Mouse (Mus musculus) large intestine, adult 2 months (tissue): ENCODE measurements at regions not wholly inside any gene's neighbourhood (a gene's known extent, or its start where the extent isn't known, plus 50 kb on each side); places are given as distances from the start of the nearest gene placed in this dataset.

Source experiments
- DNase-seq: peaks from one replicate; pipeline ENCODE4 v3.0.0-alpha.2; 2012; ENCODE audit warnings: low read depth, low spot score
- WGBS: fragments of 180-500 bp; shearing (Covaris S2); methylation state at CpG from one replicate; pipeline ENCODE4 v1.1.7; 2018; 5-methylcytosine and 5-hydroxymethylcytosine counted together

DNA sequence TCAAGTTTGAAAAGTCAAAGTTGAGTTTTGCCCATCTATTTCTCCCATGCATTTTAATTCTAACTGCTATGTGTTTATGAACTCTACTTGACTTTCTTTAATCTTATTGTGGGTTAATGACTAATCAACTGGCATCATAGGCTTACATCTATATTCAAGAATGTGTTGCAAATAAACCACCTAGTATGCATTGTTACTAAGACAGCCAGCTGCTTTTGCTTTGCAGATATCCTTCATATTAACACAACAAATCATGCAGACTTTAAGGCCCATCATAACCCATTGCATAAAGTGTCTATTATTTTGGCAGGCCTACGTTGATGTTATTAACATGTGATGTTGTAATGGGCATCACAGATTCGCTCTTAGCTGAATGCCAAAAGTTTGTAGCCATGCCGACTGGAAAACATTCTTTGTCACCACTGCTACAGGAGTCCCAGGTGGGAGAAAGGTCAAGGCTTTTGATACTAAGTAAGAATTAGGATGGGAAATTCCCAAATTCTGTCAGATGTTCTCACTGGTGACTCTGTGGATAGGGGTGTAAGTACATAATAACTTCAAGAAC is 394.3 kb upstream of the Jag1 start:
- DNase-seq, result no peak

DNA sequence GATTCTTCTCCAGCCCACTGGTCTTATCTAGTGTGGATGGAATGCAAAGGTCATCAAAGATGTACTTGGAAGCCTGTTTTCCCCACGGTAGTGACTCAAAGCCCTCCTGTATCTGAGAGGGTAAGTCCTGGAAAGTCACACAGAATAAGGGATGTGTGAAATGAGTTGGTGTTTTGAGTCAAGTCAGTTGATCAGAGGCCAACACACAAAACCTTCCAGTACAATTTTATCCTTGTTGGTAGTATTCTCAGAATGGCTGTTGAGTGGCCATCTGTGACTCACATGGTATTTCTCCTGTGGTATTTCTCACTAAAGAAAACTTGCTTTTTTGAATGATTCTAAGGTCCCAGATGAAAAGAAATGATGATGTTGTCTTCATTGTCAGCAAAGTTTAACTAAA is 384.8 kb upstream of the Jag1 start:
- no peak for DNase-seq
- 49% methylated on average over 1 of the region's 1 CpGs for WGBS

More for the DNA sequence above, 394.3 kb upstream of the Jag1 start:
- 72% methylated on average over 3 of the region's 3 CpGs for WGBS

DNA sequence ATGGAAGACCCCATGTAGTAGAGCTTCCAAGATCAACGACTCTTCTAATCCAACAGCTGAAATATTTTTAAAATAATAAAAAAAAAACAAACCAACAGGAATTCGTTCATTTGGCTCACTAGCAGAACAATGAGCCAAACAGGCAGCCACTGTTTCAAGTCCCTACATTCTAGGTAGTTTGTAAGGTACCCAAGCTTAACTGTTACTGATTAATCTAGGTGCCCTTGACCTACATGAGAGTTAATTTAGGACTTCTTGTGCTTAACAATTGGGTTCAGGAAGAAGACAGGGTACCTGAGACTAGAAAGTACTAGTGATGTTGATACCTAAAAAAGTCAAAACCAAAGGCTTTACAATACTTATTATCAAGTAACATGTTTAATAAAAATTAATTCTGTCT is 381.2 kb upstream of the Jag1 start:
- DNase-seq, result no peak
- WGBS, result 54% methylated on average over 2 of the region's 2 CpGs

DNA sequence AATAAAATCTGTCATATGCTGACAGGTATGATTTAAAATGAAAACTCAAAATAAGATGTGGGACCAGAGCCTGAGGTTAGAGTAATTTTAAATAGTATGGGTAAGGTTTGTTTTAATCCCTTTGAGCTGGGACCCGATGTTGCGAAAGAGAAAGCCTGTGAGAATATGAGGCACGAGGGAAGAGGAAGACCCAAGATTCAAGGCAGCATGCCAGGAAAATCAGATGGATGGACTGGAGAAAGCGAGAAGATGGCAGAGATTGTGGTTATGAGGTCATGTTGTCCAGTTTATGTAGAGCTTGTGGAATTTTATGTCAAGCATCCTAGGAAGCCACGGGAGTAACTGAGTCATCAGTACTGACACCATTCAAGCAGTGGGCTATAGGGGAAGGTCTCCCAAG is 377.2 kb upstream of the Jag1 start:
- WGBS, result 62% methylated on average over 5 of the region's 5 CpGs
- DNase-seq, result no peak

DNA sequence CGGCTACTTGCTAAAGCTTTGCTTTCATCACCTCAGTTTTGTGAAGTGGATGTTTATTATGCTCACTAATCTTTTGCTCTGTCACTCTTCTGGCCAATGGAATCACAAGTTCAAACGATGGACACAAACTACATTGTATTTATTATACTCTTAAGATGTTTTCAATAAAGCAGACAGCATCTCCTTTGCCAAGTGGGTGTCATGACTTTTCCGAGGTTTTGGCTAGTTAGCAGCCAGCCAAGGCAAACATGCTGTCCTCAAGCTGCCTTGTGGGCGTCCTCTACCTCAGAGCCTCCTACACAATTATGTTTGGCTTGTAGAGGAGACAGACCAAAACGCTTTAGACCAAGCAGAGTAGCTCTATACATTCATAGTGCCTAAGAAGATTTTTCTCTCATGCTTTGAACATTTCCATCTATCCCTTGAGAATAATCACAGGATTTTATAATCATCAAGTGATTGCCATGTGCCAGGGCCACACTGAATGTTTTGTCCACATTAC is 372.8 kb upstream of the Jag1 start:
- no peak for DNase-seq
- WGBS, result 36% methylated on average over 5 of the region's 5 CpGs

DNA sequence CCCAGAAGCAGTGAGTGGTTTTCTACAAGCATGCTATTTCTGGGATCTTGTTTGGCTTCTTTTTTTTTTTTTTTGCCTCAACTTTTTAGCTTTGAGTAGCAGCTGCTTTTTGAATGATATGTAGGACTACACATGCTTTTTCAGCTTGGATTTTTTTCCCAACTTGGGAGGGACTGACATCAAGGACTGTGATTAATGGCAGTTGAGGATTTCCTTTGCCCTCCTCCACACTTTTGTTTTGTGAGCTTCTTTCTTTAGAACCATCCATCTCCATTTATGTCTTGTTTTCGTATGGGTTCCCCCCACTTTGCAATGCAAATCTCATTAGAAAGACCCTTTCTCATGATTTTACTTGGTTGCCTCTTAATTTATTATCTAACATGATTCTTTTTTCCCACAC is 352.3 kb upstream of the Jag1 start:
- WGBS, result 65% methylated on average over 1 of the region's 1 CpGs
- no peak for DNase-seq

DNA sequence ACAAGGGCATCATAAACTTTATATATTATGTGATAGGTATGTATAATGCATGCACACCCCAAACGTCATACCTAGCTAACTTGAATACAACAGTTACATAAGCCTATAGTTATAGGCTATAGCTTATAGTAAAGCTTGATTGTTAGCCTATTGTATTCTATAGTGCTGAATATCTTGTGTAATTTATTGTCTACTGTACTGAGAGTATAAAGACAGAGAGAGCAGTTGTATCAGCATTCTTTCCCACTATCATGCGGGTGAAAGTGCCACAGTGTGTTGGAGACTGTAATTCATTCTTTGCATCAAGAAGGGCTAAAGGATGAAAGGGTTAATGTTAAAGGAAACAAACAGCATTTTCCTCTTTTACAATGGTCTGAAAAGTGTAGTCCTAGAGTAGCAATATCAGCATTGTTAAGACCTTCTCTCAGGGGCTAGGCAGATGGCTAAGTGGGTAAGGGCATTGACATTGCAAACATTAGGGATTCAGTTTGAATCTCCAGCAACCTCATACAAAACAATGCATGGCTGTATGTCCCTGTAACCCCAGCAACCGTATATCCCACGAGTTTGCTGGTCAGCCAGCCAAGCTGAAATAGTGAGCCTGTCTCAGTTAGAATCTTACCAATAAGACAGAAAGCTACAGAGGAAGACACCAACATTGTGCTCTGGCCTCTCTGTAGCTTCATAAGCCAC is 340.8 kb upstream of the Jag1 start:
- no peak for DNase-seq
- WGBS, result 66% methylated on average over 4 of the region's 4 CpGs

DNA sequence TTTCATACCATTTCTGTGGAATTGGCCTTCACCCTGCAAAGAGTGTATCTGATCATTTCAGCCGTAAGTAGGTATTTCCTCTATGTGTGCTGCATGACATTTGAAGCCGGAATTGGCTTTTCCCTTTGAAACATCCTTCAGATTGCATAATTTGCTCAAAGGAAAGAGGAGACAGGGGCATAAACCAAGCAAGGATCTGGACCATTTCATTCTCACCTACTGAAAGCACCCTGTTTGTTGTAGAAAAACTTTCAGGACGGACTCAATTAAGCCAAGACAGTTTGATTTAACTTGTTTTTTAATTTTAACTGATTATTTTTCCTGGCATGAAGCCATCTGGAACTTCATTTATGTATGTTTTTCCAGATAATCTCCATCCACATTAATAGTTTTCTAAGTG is 340.0 kb upstream of the Jag1 start:
- WGBS, result 71% methylated on average over 3 of the region's 3 CpGs
- no peak for DNase-seq

DNA sequence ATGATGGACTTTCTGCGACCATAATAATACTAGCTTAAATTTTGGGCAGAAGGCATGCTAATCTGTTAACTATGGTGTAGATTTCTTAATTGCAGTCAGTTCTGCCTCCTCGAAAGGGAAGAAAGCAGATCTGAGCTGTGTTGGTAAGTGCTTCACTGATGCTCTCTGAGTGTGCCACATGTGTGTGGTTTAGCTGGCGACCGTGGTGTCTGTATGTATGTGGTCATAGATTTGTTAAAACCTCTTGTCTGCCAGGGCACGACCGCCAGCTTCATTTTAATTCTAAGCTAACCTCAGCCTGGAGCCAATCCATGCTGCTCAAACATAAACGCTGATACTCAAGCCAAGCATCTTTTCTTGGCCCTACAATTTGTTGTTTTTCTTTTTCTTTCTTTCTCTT is 330.5 kb upstream of the Jag1 start:
- 74% methylated on average over 7 of the region's 7 CpGs for WGBS
- DNase-seq, result no peak

DNA sequence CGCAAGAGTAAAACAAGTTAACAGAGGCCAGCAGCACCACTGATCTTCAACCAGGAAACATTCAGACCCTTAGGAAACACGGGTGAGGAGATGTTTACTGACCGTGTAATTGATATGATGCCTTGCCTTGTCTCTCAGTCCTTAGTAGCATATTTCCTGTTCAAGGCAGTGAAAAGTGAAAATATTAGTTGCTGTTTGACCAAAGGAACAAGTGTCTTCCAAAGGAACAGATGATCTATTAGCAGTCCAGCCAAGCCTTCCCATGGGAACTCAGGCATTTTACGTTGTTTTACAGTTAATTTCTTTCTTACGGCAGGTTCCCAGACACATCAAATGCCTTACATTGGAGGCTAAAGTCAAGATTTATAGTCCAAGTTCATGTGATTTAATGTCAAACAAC is 321.3 kb upstream of the Jag1 start:
- WGBS, result 49% methylated on average over 5 of the region's 5 CpGs
- no peak for DNase-seq

DNA sequence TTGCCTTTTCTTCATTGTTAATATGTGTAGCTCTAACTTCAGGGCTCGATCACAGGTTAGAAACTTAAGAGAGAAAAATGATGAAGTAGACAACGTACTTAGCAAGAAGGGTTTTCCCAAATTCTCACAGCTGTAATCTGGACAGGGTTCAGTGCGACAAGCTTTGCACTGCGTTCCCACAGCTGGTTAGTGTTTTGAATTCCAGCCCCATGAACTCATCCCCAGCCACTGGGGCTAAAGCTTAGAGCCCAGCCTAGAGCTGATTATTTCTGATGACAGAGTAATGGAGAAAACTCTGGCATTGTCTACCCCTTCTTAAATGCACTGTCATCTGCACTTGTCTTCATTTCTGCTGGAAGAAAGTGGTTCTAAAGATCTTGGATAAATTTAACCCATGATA is 319.7 kb upstream of the Jag1 start:
- no peak for DNase-seq
- WGBS, result 70% methylated on average over 4 of the region's 4 CpGs

DNA sequence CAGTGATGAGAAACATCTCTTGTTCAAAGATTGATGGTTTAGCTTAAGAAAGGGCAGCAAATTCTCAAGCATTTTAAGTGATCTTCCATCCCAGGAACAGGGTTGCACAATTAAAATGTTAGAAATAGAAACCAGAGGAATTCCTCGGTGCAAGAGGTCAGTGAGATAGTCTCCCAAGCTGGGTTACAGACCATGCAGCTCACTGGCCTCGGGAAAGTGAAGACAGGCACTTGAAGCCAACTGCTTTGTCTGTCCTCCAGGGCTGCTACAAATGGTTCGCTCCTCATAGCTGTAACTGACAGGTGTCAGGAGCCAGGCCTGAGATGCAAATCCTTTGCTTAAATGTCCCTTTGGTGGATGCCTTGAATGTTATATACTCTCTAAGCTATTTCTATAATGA is 306.2 kb upstream of the Jag1 start:
- DNase-seq, result no peak
- 72% methylated on average over 3 of the region's 3 CpGs for WGBS

DNA sequence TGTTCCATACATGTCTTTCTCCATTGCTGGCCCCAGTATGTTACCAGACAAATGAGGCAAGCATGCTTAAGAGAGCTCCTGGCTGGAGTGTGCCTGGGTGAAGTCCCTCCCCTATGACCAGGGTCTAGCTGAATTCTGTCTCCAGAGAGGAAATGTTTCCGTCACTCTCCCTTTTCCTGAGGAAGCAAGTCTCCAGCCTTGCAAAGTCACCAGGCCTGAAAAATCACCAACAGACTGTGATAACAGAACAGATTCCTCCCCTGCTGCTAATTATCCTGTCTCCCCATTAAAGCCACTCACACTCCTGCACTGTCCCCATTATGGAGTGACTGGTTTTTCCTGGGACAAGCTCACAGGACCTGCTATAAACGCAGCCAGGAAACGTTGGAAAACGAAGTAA is 303.2 kb upstream of the Jag1 start:
- WGBS, result 28% methylated on average over 4 of the region's 4 CpGs
- DNase-seq, result no peak

DNA sequence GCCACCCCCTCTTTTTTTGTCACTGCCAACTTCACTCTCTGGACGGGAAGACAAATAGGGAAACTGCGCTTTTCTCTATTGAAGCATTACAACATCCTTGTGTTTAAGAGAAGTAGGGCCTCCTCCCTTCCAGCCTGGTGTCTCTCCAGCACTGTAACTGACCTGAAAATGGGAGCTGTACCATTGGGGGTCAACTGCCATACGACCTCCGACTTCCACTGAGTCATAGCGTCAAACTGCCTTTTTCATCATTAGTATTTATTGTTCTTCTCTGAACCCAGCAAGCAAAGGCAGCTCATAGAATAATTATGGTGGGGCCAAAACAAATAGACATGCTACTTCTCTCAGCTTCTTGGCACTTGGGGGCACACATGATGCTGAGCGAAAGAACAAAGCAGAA is 301.2 kb upstream of the Jag1 start:
- 90% methylated on average over 6 of the region's 6 CpGs for WGBS
- no peak for DNase-seq

DNA sequence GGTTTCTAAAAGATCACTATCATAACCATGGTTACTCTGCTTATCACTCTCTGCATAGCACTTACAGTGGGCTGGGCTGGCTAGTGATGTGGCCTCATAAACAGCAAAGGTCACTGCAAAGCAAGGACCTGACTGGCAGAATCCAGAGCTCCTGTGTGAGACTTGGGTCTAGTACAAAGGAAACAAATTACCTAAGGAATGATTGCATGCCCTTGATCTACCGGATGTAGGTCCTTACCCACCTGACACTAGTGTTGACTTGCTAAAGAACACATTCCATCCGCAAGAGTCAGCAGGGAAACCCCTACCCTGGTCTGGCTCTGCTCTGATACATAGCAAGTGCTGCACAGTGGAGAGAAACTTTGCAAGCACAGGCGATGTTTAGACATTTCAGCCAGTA is 297.0 kb upstream of the Jag1 start:
- no peak for DNase-seq
- WGBS, result 33% methylated on average over 3 of the region's 3 CpGs

DNA sequence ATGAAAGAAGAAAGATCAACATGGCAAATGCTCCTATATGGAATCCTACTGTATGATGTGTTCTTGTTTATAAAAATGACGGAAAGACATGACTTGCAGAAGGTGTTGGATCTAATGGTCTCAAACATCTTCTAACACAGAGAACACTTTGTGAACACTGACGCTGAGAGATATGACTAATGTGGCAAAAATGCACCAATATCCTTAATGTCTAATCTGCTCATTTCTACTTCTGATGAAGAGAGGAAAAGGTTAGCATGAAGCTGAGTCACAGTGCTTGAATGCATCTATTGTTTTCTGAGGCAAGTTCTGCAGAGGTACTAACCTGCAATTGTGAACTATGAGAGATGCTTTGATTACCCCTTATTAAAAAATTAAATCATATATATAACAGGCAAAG is 293.2 kb upstream of the Jag1 start:
- 71% methylated on average over 2 of the region's 2 CpGs for WGBS
- no peak for DNase-seq

DNA sequence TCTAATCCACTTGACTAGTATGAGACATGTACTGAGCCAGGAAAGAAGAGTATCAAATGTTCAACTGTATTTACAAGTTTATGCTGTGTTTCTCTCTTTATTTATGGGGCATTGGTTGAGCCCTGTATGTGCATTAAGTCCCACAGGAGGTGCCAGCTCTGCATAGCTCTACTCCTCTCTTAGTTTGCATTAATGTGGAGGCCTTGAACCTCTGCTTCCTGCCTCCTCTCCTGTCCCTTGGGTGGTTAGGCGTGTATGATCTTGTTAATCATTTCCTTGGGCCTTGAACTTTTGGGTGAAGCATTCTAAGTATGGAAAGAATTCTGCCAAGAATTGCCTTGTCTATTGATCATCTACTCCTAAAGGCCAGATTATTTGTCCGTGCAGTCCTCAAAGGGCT is 291.9 kb upstream of the Jag1 start:
- DNase-seq, result no peak
- WGBS, result 31% methylated on average over 2 of the region's 2 CpGs

DNA sequence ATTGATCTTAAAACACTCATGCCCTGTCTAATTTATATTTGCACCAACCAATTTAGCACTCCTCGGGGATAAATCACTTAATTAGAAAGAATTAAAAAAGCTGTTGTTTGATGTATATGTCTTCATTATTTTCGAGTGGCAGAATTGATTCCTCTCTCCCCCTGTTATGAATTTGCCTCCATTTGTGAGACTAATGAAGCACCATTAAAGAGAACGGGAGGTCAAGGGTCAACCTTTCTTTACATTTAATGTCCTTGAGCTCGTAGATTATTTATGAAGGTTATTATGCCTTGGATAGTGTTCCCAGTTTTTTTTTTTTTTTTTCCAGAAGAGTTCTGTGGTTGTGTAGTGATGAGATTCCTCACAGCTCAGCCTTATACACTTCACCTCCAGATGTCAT is 277.0 kb upstream of the Jag1 start:
- WGBS, result 69% methylated on average over 4 of the region's 4 CpGs
- no peak for DNase-seq

DNA sequence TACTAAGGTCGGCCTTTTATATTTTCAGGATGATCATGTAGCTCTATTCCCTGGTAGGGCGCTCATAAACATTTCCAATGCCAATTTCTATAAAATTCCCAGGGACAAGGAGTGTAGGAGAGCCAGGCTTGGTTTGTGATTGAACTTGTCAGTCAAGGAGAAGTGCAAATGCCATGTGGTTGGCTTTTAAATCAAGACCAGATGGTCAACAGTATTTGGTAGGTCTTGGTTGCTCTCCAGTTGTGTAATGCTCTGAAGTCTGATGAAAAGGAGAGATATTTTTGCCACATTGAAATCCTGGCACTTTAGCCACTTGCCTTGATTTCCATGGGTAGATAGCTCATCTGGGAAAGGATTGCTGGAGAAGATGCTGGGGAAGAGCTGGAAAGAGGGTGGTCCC is 263.4 kb upstream of the Jag1 start:
- 88% methylated on average over 2 of the region's 2 CpGs for WGBS
- DNase-seq, result no peak

DNA sequence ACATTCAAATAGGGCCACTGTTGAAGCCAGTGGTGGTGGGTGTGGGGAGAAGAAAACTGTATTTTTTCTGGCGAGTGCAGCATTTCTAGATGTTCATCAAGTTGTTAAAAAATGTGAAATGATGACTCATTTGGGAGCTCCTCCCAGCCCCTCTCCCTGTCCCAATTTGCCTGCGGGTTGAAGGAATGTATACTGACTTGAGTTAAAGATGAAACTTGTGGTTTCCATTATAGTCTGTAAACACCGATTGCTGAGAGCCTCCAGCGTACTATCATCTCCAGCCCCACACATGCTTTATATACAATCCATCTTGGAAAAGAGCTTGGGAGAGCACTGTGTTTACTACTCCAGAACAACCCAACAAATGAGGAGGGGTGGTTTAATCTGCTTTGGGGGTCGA is 258.9 kb upstream of the Jag1 start:
- 73% methylated on average over 5 of the region's 5 CpGs for WGBS

DNA sequence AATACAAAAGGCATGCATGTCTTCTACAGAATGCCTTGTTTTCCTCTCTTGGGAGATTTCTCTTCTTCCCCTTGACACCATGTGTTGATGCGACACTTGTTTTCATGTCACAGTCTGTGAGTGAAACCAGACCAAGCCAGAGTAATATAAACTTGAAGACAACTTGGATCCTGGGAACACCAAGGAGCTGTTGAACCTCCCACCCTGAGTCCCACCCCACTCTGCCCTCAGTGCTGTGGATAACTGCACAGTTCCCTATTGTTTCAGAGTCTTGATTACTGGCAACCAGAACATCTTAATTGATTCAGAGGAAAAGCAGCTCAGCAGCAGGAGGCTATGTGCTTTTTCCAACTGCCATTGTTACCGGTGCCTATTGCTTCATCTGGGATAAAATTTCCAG is 254.6 kb upstream of the Jag1 start:
- DNase-seq, result no peak
- WGBS, result 85% methylated on average over 2 of the region's 2 CpGs

More for the DNA sequence above, 258.9 kb upstream of the Jag1 start:
- DNase-seq, result no peak

DNA sequence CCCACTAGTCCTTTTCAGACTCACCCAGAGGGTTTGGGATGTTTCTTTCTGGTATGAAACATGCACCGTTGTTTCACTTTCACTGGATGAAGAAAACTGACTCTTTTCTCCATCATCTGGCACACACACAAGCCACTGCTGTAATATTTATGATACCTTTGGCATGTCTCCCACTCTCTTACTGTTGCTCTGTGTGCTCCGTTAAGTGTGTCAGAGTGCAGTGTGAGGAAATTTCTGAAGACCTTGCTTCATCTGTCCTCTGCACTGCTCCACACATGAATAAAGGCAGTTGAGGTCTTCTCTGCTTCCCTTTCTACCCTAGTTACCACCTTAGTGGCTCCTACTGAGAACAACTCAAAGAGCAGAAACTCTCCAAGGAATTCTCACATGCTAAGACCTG is 246.6 kb upstream of the Jag1 start:
- WGBS, result 16% methylated on average over 2 of the region's 2 CpGs
- no peak for DNase-seq
